Mouse (Mus musculus): ENCODE data around the gene Cfap300.

The Cfap300 gene

DNA sequence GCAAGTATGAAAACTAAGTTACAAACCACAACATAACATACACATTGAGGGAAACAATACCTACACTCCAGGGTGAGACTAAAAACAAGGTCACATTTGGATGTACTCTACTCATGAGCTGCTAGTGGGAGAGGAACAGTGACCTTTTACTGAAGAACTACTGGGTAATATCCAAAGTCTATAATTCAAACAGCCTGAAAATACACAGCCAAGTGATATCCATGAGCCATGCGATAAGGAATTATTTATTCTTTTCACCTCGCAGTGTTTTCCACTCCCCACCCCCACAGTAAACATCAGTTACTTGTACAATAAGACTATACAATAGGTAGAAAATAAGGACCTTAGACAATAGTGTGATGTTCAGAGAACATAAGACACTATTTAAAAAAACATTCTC lies 62.5 kb downstream of the Cfap300 start:
- no peak for DNase-seq

DNA sequence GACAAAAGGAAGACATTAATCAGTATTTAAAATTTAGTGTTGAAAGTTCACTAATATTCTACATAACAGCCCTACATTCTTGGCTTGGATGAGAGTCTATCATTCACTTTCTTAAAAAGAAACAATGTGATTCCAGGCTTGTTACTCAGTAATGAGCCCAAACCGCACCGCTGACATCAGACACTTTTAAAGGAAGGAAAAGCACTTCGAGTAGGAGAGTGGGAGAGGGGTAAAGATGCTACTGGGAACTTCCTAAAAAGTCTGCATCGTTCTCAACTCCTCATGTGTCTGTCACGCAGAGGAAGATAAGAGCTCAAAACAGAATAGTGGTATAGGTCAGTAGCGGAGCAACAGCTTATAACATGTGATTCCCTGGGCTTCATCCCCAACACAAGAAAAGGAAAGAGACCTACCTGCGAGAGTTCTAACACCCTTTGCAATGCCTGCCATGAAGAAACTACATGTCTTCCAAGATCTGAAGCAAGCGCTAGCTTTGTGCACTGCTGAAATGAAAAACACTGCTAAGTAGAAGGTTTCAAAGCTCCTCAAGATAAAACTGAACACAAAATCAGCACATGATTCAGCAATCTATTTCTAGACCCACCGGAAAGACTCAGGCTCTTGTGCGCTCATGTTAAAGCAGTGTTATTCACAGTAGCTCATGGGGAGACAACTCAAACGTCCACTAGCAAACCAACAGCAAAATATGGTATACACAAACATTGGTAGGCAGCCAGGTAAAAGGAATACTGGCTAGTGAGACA lies 63.3 kb downstream of the Cfap300 start:
- no peak for DNase-seq

- no peak for DNase-seq
Measured at GRCm38 (mm10) chr9:7978502-7978901, 64.1 kb downstream of the Cfap300 start.

DNA sequence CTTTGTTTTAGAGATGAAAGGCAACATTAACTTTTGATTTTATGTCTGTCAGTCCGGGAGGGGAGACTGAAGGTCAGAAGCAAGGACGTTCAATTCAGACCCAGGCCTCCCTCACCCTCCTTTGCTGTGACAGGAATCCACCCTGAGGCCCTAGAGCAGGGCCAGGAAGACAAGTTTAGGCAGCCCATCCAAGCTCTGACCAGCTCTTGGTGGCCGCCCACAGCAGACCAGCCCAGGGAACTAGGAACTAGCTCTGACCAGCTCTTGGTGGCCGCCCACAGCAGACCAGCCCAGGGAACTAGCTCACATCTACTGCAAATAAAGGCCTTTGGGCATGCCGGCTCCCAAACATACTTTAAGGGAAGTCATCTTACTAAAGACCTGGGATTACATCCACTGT lies 65.0 kb downstream of the Cfap300 start:
- peak; percentile 26 for DNase-seq

DNA sequence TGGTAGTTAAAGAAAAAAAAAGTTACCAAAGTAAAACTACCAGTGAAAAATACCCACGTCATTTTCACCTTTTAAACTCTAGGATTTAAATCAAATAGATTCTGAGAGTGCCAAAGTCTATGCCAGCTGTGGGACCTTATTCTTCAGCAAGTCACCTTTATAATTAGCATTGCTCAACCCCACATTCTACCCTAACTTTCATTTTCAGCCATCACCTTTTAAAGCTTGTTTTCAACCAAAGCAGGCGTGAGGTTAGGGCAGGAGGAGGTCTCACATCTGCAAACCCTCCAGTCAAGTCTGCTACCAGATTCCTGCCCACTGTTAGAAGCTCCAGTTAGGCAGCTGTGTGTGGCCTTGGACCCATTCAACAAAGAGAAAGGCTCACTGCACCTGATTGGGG lies 70.6 kb downstream of the Cfap300 start:
- DNase-seq, result no peak
